In genomic region chr11:119272492-119272891, GRCm38 (mm10) we compare ENCODE assay signal across 10 mouse cellular contexts. TPM values are rescaled to one million over a fixed set of nuclear protein-coding genes. Genes with fewer than 3 reads are reported as not detected.
A peak's percentile ranks its signal among the peaks of the same experiment; 100 is the strongest.
DNase-seq lines count a peak whose midpoint lies in the region; ATAC-seq and TF ChIP-seq lines count a peak whose summit lies in the region.
"Not testable (repeated sequence)": the region's sequence is repeated elsewhere in the genome, so short reads cannot be mapped to it uniquely, and the experiment has no call there.
"Had no signal": no experiment of that assay in that cellular context is flagged by ENCODE, and none has a peak within 500 bp of the region (broad histone marks: within the 10 kb centered on the region; RNA-seq: fewer than 3 reads in every experiment).

No protein-coding gene starts in this region.

- not testable (repeated sequence) for H3K27ac ChIP-seq in MEL (ENCODE audit: control insufficient read depth, low read depth, low read length); cerebellum, adult 2 months (ENCODE audit: insufficient read depth, low read length); gastrocnemius, adult 2 months; intestine, postnatal 0 days (ENCODE audit: low read depth, low read length); liver, embryonic 14.5 days; midbrain, postnatal 0 days (ENCODE audit: low read depth, low read length); thymus, adult 2 months (ENCODE audit: control insufficient read depth, insufficient read depth, low read length)

- TF ChIP-seq CTCF in MEL (IDR thresholded peaks at IDR 0.05 in 2 of 3, conservative IDR thresholded peaks at IDR 0.05 in 1 of 3; ENCODE audit: control insufficient read depth in 1 of 3, insufficient read depth in 1 of 3, low read depth in 2 of 3, low read length in 3 of 3, poor library complexity in 1 of 3, severe bottlenecking in 1 of 3), result peak; percentile 11 to 40 (median 22); a peak in 3 of 6 replicates
- 0 out of 2 replicates have a peak, but pooled peaks have one; percentile 1 for TF ChIP-seq CTCF in cerebellum, adult 2 months (IDR thresholded peaks at IDR 0.05; ENCODE audit: borderline replicate concordance, insufficient read depth, low read depth, low read length)
- peak; percentile 65 for TF ChIP-seq CTCF in gastrocnemius, adult 2 months (IDR thresholded peaks at IDR 0.05)
- TF ChIP-seq CTCF in intestine, postnatal 0 days (IDR thresholded peaks at IDR 0.05; ENCODE audit: low read depth), result peak; percentile 69
- TF ChIP-seq CTCF in liver, embryonic 14.5 days (IDR thresholded peaks at IDR 0.05; ENCODE audit: low read depth), result peak; percentile 65
- TF ChIP-seq CTCF in midbrain, postnatal 0 days (IDR thresholded peaks at IDR 0.05), result peak; percentile 68
- TF ChIP-seq CTCF in thymus, adult 2 months (IDR thresholded peaks at IDR 0.05; ENCODE audit: borderline replicate concordance, control insufficient read depth, extremely low read depth, insufficient read depth, low read length, poor library complexity), result peak; percentile 17; the same call in 1 of the 2 replicates

- 76% methylated on average over 3 of the region's 3 CpGs for WGBS in cerebellum, adult 2 months
- WGBS in intestine, postnatal 0 days, result 68% methylated on average over 3 of the region's 3 CpGs
- 45% methylated on average over 3 of the region's 3 CpGs for WGBS in liver, embryonic 14.5 days (ENCODE audit: insufficient replicate concordance)
- 71% methylated on average over 3 of the region's 3 CpGs for WGBS in midbrain, postnatal 0 days
- WGBS in thymus, adult 2 months, result 74% methylated on average over 3 of the region's 3 CpGs

- not testable (repeated sequence) for H3K9ac ChIP-seq in MEL (ENCODE audit: control insufficient read depth, low read depth, low read length, poor library complexity, severe bottlenecking); intestine, postnatal 0 days (ENCODE audit: low read depth, low read length); liver, embryonic 14.5 days (replicated peaks); midbrain, postnatal 0 days (replicated peaks; ENCODE audit: low read length, poor library complexity, severe bottlenecking)

- not testable (repeated sequence) for TF ChIP-seq POLR2A in MEL (IDR thresholded peaks at IDR 0.05; ENCODE audit: control insufficient read depth in 1 of 2, insufficient read depth in 1 of 2, low read depth in 1 of 2, low read length in 2 of 2, poor library complexity in 1 of 2); cerebellum, adult 2 months (IDR thresholded peaks at IDR 0.05; ENCODE audit: borderline replicate concordance, insufficient read depth, low read length); thymus, adult 2 months (IDR thresholded peaks at IDR 0.05; ENCODE audit: control insufficient read depth, extremely low read depth, insufficient read depth, low read length, poor library complexity)

- H3K4me3 ChIP-seq in MEL (ENCODE audit: control insufficient read depth in 1 of 2, insufficient read depth in 1 of 2, low read depth in 2 of 2, low read length in 2 of 2); cerebellum, adult 2 months (replicated peaks; ENCODE audit: insufficient read depth, low read depth, low read length); gastrocnemius, adult 2 months; intestine, postnatal 0 days (ENCODE audit: low read depth, low read length); liver, embryonic 14.5 days (ENCODE audit: insufficient read depth in 1 of 2, low read depth in 2 of 2, low read length in 2 of 2); midbrain, postnatal 0 days (ENCODE audit: low read depth, low read length); thymus, adult 2 months (ENCODE audit: control insufficient read depth, insufficient read depth, low read length): not testable (repeated sequence)

- TF ChIP-seq RAD21 in MEL (IDR thresholded peaks at IDR 0.05; ENCODE audit: low read depth, low read length), result not testable (repeated sequence)

- not testable (repeated sequence) for H3K36me3 ChIP-seq in MEL (ENCODE audit: control insufficient read depth in 1 of 2, insufficient read depth in 2 of 2, low read length in 2 of 2); liver, embryonic 14.5 days (replicated peaks; ENCODE audit: control insufficient read depth, insufficient read depth, low read depth); thymus, adult 2 months (ENCODE audit: control insufficient read depth, insufficient read depth, low read length)
- H3K36me3 ChIP-seq in intestine, postnatal 0 days (ENCODE audit: control insufficient read depth, insufficient read depth), result peaks cover 38% of the 10 kb centered on the region
- H3K36me3 ChIP-seq in midbrain, postnatal 0 days (ENCODE audit: insufficient read depth, low read length), result peaks cover 32% of the 10 kb centered on the region

- peaks cover 3 to 14% of the 10 kb centered on the region in 2 experiments for H3K4me1 ChIP-seq in MEL (ENCODE audit: control insufficient read depth in 1 of 2, insufficient read depth in 2 of 2, low read length in 2 of 2)
- not testable (repeated sequence) for H3K4me1 ChIP-seq in cerebellum, adult 2 months (ENCODE audit: control insufficient read depth, insufficient read depth, low read length); intestine, postnatal 0 days (replicated peaks; ENCODE audit: control insufficient read depth, insufficient read depth, low read length); liver, embryonic 14.5 days (replicated peaks; ENCODE audit: control insufficient read depth in 2 of 2, insufficient read depth in 2 of 2, low read length in 1 of 2); midbrain, postnatal 0 days (ENCODE audit: insufficient read depth, low read length)
- peaks cover 11% of the 10 kb centered on the region for H3K4me1 ChIP-seq in thymus, adult 2 months (replicated peaks; ENCODE audit: control insufficient read depth, insufficient read depth, low read length)

- not testable (repeated sequence) for H3K9me3 ChIP-seq in MEL (replicated peaks; ENCODE audit: insufficient read depth, low read length); intestine, postnatal 0 days (ENCODE audit: control insufficient read depth); liver, embryonic 14.5 days (ENCODE audit: control insufficient read depth, low read length); midbrain, postnatal 0 days (ENCODE audit: low read length)

- ATAC-seq in intestine, postnatal 0 days; liver, embryonic 14.5 days (ENCODE audit: insufficient read depth); midbrain, postnatal 0 days (ENCODE audit: low FRiP score): not testable (repeated sequence)

- H3K79me2 ChIP-seq in MEL (ENCODE audit: control insufficient read depth, insufficient read depth, low read length, poor library complexity), result not testable (repeated sequence)

- TF ChIP-seq EP300 in MEL (IDR thresholded peaks at IDR 0.05; ENCODE audit: low read depth in 1 of 2, low read length in 2 of 2); liver, embryonic 14.5 days (IDR thresholded peaks at IDR 0.05; ENCODE audit: low read depth): not testable (repeated sequence)

- not testable (repeated sequence) for DNase-seq in MEL (ENCODE audit: low read depth, low spot score); cerebellum, adult 2 months; gastrocnemius, adult 2 months; liver, embryonic 14.5 days (ENCODE audit: low read depth in 3 of 3, low spot score in 3 of 3); midbrain, postnatal 0 days (ENCODE audit: low spot score); thymus, adult 2 months

- intact Hi-C loops in gastrocnemius, adult 2 months (cut with DNase I), result not testable (repeated sequence)

- not testable (repeated sequence) for H3K27me3 ChIP-seq in MEL (ENCODE audit: control insufficient read depth in 1 of 2, insufficient read depth in 2 of 2, low read length in 2 of 2); cerebellum, adult 2 months (ENCODE audit: control insufficient read depth, insufficient read depth, low read length); intestine, postnatal 0 days (replicated peaks; ENCODE audit: control insufficient read depth, insufficient read depth, low read length); liver, embryonic 14.5 days (ENCODE audit: control insufficient read depth, insufficient read depth, low read length); midbrain, postnatal 0 days (ENCODE audit: insufficient read depth, low read length); thymus, adult 2 months (ENCODE audit: control insufficient read depth, insufficient read depth, low read length)

- H3K4me2 ChIP-seq in intestine, postnatal 0 days (replicated peaks; ENCODE audit: low read depth); liver, embryonic 14.5 days (ENCODE audit: low read depth); midbrain, postnatal 0 days (ENCODE audit: low read depth, low read length, poor library complexity, severe bottlenecking): not testable (repeated sequence)

RNA-seq across cellular contexts. Expression of gene Gaa, which starts 4.8 kb away (rescaled TPM):
- total RNA-seq in MEL (2012; rRNA removed), result 51.4 and 54.1 TPM in 2 replicates
- 10 to 100 TPM in 1 of 2 experiments, not detected in 1; 85.6 TPM for polyA plus RNA-seq in MEL (2012; ENCODE audit: insufficient read depth in 1 of 2, insufficient read length in 2 of 2, low read depth in 1 of 2, low replicate concordance in 2 of 2, missing spikeins in 1 of 2)
- polyA plus RNA-seq in cerebellum, adult 2 months (2012; rRNA removed), result 233 and 246 TPM in 2 replicates
- 100 to 1,000 TPM; 148 to 177 TPM for total RNA-seq in gastrocnemius, adult 2 months (2021)
- polyA plus RNA-seq in intestine, postnatal 0 days (2015; fragmentation: Nextera tagmentation; extraction: Ambion mirVana), result 71.6 and 79.0 TPM in 2 replicates
- 14.7 and 18.8 TPM in 2 replicates for polyA plus RNA-seq in liver, embryonic 14.5 days (2012; rRNA removed)
- 11.8 and 14.7 TPM in 2 replicates for polyA plus RNA-seq in liver, embryonic 14.5 days (2014; fragmentation: Nextera tagmentation; extraction: Ambion mirVana)
- total RNA-seq in midbrain, postnatal 0 days (2014; rRNA removed), result 186 and 222 TPM in 2 replicates
- 154 and 158 TPM in 2 replicates for polyA plus RNA-seq in midbrain, postnatal 0 days (2015; fragmentation: Nextera tagmentation; extraction: Ambion mirVana)
- polyA plus RNA-seq in thymus, adult 2 months (2012; rRNA removed), result 80.0 and 94.8 TPM in 2 replicates

RNA-seq across cellular contexts. Expression of gene Eif4a3, which starts 27.4 kb away (rescaled TPM):
- 509 and 608 TPM in 2 replicates for total RNA-seq in MEL (2012; rRNA removed)
- 100 to 1,000 TPM; 427 to 521 TPM for polyA plus RNA-seq in MEL (2012; ENCODE audit: insufficient read depth in 1 of 2, insufficient read length in 2 of 2, low read depth in 1 of 2, low replicate concordance in 2 of 2, missing spikeins in 1 of 2)
- 120 and 133 TPM in 2 replicates for polyA plus RNA-seq in cerebellum, adult 2 months (2012; rRNA removed)
- total RNA-seq in gastrocnemius, adult 2 months (2021), result 10 to 100 TPM; 42.1 to 51.6 TPM
- 162 and 174 TPM in 2 replicates for polyA plus RNA-seq in intestine, postnatal 0 days (2015; fragmentation: Nextera tagmentation; extraction: Ambion mirVana)
- polyA plus RNA-seq in liver, embryonic 14.5 days (2012; rRNA removed), result 67.7 and 95.8 TPM in 2 replicates
- 160 and 170 TPM in 2 replicates for polyA plus RNA-seq in liver, embryonic 14.5 days (2014; fragmentation: Nextera tagmentation; extraction: Ambion mirVana)
- total RNA-seq in midbrain, postnatal 0 days (2014; rRNA removed), result 132 and 169 TPM in 2 replicates
- 229 and 237 TPM in 2 replicates for polyA plus RNA-seq in midbrain, postnatal 0 days (2015; fragmentation: Nextera tagmentation; extraction: Ambion mirVana)
- 178 and 196 TPM in 2 replicates for polyA plus RNA-seq in thymus, adult 2 months (2012; rRNA removed)

RNA-seq across cellular contexts. Expression of gene Card14, which starts 35.1 kb away (rescaled TPM):
- not detected in 2 replicates for total RNA-seq in MEL (2012; rRNA removed)
- polyA plus RNA-seq in MEL (2012; ENCODE audit: insufficient read depth in 1 of 2, insufficient read length in 2 of 2, low read depth in 1 of 2, low replicate concordance in 2 of 2, missing spikeins in 1 of 2), result not detected
- polyA plus RNA-seq in cerebellum, adult 2 months (2012; rRNA removed), result 0.18 and 0.43 TPM in 2 replicates
- total RNA-seq in gastrocnemius, adult 2 months (2021), result under 1 TPM; 0.33 to 0.54 TPM
- 9.9 and 11.4 TPM in 2 replicates for polyA plus RNA-seq in intestine, postnatal 0 days (2015; fragmentation: Nextera tagmentation; extraction: Ambion mirVana)
- 0.17 and 0.21 TPM in 2 replicates for polyA plus RNA-seq in liver, embryonic 14.5 days (2012; rRNA removed)
- 0.18 and 0.23 TPM in 2 replicates for polyA plus RNA-seq in liver, embryonic 14.5 days (2014; fragmentation: Nextera tagmentation; extraction: Ambion mirVana)
- total RNA-seq in midbrain, postnatal 0 days (2014; rRNA removed), result 0.77 and 1.8 TPM in 2 replicates
- polyA plus RNA-seq in midbrain, postnatal 0 days (2015; fragmentation: Nextera tagmentation; extraction: Ambion mirVana), result 0.59 and 0.67 TPM in 2 replicates
- polyA plus RNA-seq in thymus, adult 2 months (2012; rRNA removed), result 0.90 and 0.94 TPM in 2 replicates
- total RNA-seq: common myeloid progenitor, adult 5-6 weeks had no signal
- polyA plus RNA-seq: forebrain, embryonic 13.5 days; inflammation-experienced regulatory T-cells, adult 6 months had no signal

RNA-seq across cellular contexts. Expression of gene Ccdc40, which starts 44.1 kb away (rescaled TPM):
- 0.46 and 0.92 TPM in 2 replicates for total RNA-seq in MEL (2012; rRNA removed)
- 1 to 10 TPM in 1 of 2 experiments, not detected in 1; 1.9 TPM for polyA plus RNA-seq in MEL (2012; ENCODE audit: insufficient read depth in 1 of 2, insufficient read length in 2 of 2, low read depth in 1 of 2, low replicate concordance in 2 of 2, missing spikeins in 1 of 2)
- polyA plus RNA-seq in cerebellum, adult 2 months (2012; rRNA removed), result 1.9 and 2.4 TPM in 2 replicates
- not detected for total RNA-seq in gastrocnemius, adult 2 months (2021)
- 1.5 and 1.8 TPM in 2 replicates for polyA plus RNA-seq in intestine, postnatal 0 days (2015; fragmentation: Nextera tagmentation; extraction: Ambion mirVana)
- 0.42 and 0.59 TPM in 2 replicates for polyA plus RNA-seq in liver, embryonic 14.5 days (2012; rRNA removed)
- 0.29 and 0.42 TPM in 2 replicates for polyA plus RNA-seq in liver, embryonic 14.5 days (2014; fragmentation: Nextera tagmentation; extraction: Ambion mirVana)
- total RNA-seq in midbrain, postnatal 0 days (2014; rRNA removed), result 13.3 and 22.7 TPM in 2 replicates
- polyA plus RNA-seq in midbrain, postnatal 0 days (2015; fragmentation: Nextera tagmentation; extraction: Ambion mirVana), result 10.3 and 13.3 TPM in 2 replicates
- 1.8 and 2.5 TPM in 2 replicates for polyA plus RNA-seq in thymus, adult 2 months (2012; rRNA removed)

RNA-seq across cellular contexts. Expression of gene Tbc1d16, which starts 44.2 kb away (rescaled TPM):
- total RNA-seq in MEL (2012; rRNA removed), result 12.0 and 13.6 TPM in 2 replicates
- polyA plus RNA-seq in MEL (2012; ENCODE audit: insufficient read depth in 1 of 2, insufficient read length in 2 of 2, low read depth in 1 of 2, low replicate concordance in 2 of 2, missing spikeins in 1 of 2), result 10 to 100 TPM in 1 of 2 experiments, not detected in 1; 19.2 TPM
- 32.5 and 37.8 TPM in 2 replicates for polyA plus RNA-seq in cerebellum, adult 2 months (2012; rRNA removed)
- total RNA-seq in gastrocnemius, adult 2 months (2021), result 10 to 100 TPM; 30.7 to 36.6 TPM
- 3.8 and 4.5 TPM in 2 replicates for polyA plus RNA-seq in intestine, postnatal 0 days (2015; fragmentation: Nextera tagmentation; extraction: Ambion mirVana)
- 0.92 and 1.0 TPM in 2 replicates for polyA plus RNA-seq in liver, embryonic 14.5 days (2012; rRNA removed)
- 0.58 and 0.76 TPM in 2 replicates for polyA plus RNA-seq in liver, embryonic 14.5 days (2014; fragmentation: Nextera tagmentation; extraction: Ambion mirVana)
- 152 and 156 TPM in 2 replicates for total RNA-seq in midbrain, postnatal 0 days (2014; rRNA removed)
- polyA plus RNA-seq in midbrain, postnatal 0 days (2015; fragmentation: Nextera tagmentation; extraction: Ambion mirVana), result 43.1 and 43.5 TPM in 2 replicates
- polyA plus RNA-seq in thymus, adult 2 months (2012; rRNA removed), result 10.8 and 12.0 TPM in 2 replicates

Comparison
In these comparisons a context has a peak if more than half of its experiments do, and no peak if none do; other contexts are left out.
1. CTCF ChIP-seq: peak in every context shown above with its lines; median percentile 69 in intestine, postnatal 0 days; 68 in midbrain, postnatal 0 days; 65 in gastrocnemius, adult 2 months; 65 in liver, embryonic 14.5 days; 22 in MEL; 17 in thymus, adult 2 months; 1 in cerebellum, adult 2 months.